ENCODE assay signal across 13 mouse cellular contexts in the genomic region with DNA sequence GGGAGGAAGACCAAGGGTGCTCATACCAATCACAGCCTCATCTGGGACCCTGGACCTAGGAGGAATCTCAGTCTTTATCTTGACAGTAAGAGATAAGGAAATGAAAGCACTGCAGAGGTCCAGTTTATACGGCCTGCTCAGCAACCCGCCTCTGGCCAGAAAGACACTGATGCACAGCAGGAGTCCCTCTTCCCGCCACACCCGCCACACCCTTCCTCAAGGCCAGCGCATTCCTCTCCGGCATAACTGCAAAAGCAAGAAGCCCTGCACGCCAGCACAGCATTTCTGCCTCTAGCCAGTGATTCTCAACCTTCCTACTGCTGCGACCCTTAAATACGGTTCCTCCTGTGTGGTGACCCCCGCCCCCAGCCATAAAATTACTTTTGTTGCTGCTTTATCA. TPM values are rescaled to one million over a fixed set of nuclear protein-coding genes. Genes with fewer than 3 reads are reported as not detected.
DNase-seq lines count a peak whose midpoint lies in the region.
"Had no signal": no experiment of that assay in that cellular context is flagged by ENCODE, and none has a peak within 500 bp of the region (broad histone marks: within the 10 kb centered on the region; RNA-seq: fewer than 3 reads in every experiment).

No protein-coding gene starts in this region.

- peak; percentile 35 for DNase-seq in gastrocnemius, postnatal 14 days
- no peak for DNase-seq in gastrocnemius, postnatal 36 days
- DNase-seq in urinary bladder, postnatal 14 days (ENCODE audit: low spot score) = peak; percentile 65
- DNase-seq in urinary bladder, postnatal 10 days (ENCODE audit: low spot score) = no peak
- DNase-seq in lung, postnatal 36 days = peak; percentile 65
- peak; percentile 74 for DNase-seq in yolk sac, embryonic 10.5 days (ENCODE audit: low spot score)
- no peak for DNase-seq in adipocyte (ENCODE audit: low spot score)
- DNase-seq in kidney, adult 8-10 months = no peak
- DNase-seq: cerebellum, adult 9-11 months; embryo, embryonic 11 days; gastrocnemius, postnatal 10 days; right cerebral cortex, adult 18-20 months; spleen, adult 18-20 months had no signal

- intact Hi-C loops in gastrocnemius, postnatal 14 days (cut with DNase I; ENCODE audit: low total_unique reads) = no loop called here
- intact Hi-C loops in gastrocnemius, postnatal 36 days (cut with DNase I) = no loop called here

RNA-seq across cellular contexts. Expression of gene Xpnpep1, which starts 16.8 kb away (rescaled TPM):
- 10 to 100 TPM; 63.1 to 75.1 TPM for total RNA-seq in gastrocnemius, postnatal 14 days (2021)
- total RNA-seq in gastrocnemius, postnatal 36 days (2021) = 10 to 100 TPM; 41.8 to 52.1 TPM

Comparison
In these comparisons a context has a peak if more than half of its experiments do, and no peak if none do; other contexts are left out.
1. DNase-seq: peak in gastrocnemius, postnatal 14 days (single experiment), urinary bladder, postnatal 14 days (single experiment), lung, postnatal 36 days (single experiment) and yolk sac, embryonic 10.5 days (single experiment); none in gastrocnemius, postnatal 36 days (0 of 2), urinary bladder, postnatal 10 days (single experiment), adipocyte (single experiment) and kidney, adult 8-10 months (0 of 2).